Mouse (Mus musculus): ENCODE measurements around the gene 1700001P01Rik. TPM values are rescaled to one million over a fixed set of nuclear protein-coding genes. Genes with fewer than 3 reads are reported as not detected.
A peak's percentile ranks its signal among the peaks of the same experiment; 100 is the strongest.

Gene 1700001P01Rik
- polyA plus RNA-seq, 1 experiment, result 0.22 TPM

DNA sequence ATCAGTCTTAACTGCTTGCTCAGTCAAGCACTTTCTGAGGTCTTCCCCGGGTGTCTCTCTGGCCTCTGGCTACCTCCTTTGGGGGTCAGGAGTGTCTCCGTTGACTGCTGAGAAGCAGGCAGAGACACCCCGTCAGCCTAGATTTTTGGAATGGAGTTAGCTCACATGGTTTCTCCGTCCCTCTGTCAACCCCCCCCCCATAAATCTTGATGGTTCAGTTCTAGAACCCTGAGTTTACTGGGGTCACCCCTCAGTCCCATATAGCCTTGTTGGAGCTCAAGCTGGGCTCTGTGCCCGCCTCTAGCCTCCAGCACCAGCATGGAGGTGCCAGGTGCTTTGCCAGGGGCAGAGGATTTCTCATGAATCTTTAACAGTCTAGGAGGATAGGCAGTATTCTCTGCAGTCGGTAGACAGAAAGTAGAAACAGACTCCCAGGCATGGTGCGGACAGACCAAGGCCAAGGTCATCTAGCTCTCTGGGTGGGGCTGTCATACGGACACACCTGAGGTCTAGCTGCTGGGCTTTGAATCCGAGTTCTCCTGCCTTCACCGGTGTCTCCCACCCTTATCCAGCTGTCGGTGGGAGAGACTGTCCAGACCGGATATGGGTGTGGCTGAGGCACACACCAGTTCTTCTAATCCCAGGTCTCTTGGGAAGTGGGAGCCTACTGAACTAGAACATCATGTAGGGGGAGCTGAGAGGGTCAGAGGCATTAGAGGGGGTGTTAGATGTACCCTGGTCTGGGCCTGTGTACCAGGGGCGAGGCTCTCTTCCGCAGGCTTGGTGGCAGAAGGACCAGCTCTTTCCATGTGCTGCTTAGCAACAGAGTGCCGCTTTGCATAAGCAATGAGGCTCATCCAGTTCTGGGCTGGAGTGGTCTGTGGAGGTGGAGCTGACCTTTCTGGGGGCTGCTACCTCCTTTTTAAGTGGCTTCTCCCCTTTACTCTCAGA is 30.2 kb upstream of the 1700001P01Rik start:
- WGBS, result 25% methylated on average over 15 of the region's 15 CpGs
- Histone ChIP-seq H3K4me1 (ENCODE audit: control insufficient read depth, insufficient read depth, low read length) (peaks cover 64% of the 10 kb centered on the region), H3K4me3 (replicated peaks; ENCODE audit: extremely low read depth, low read depth, low read length) (no peak overlapping the region)
- DNase-seq, result no peak
- TF ChIP-seq POLR2A (IDR thresholded peaks at IDR 0.05; ENCODE audit: borderline replicate concordance, extremely low read depth, low read depth, low read length) (no peak), CTCF (IDR thresholded peaks at IDR 0.05; ENCODE audit: insufficient read depth, low read length) (no peak)

GRCm38 (mm10) chr11:97804841-97805661 is 29.3 kb upstream of the 1700001P01Rik start:
- WGBS, result 18% methylated on average over 9 of the region's 9 CpGs
- Histone ChIP-seq H3K4me3 (replicated peaks; ENCODE audit: extremely low read depth, low read depth, low read length) (no peak overlapping the region), H3K4me1 (ENCODE audit: control insufficient read depth, insufficient read depth, low read length) (peaks cover 59% of the 10 kb centered on the region)
- TF ChIP-seq CTCF (IDR thresholded peaks at IDR 0.05; ENCODE audit: insufficient read depth, low read length) (no peak), POLR2A (IDR thresholded peaks at IDR 0.05; ENCODE audit: borderline replicate concordance, extremely low read depth, low read depth, low read length) (no peak)
- DNase-seq, result no peak

DNA sequence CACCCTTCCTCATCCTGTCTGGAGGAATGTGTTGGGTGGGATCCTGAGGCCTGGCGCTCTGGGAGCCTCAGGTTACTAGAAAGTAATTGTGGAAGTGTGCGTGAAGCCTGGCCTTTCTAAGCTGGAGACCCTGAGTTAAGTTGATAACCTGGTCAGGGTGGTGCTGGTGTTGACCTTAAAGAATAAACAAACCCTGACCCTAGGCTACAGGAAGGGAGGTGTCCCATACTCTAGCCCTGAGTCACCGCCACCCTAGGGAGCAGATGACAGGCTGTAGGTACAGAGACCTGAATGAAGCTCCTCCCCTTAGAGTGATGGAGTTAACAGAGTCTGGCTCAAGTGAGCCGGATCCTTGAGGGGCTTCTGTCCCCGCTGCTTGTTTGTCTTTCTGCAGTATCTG is 28.1 kb upstream of the 1700001P01Rik start:
- Histone ChIP-seq H3K4me3 (replicated peaks; ENCODE audit: extremely low read depth, low read depth, low read length) (no peak overlapping the region), H3K4me1 (ENCODE audit: control insufficient read depth, insufficient read depth, low read length) (peaks cover 48% of the 10 kb centered on the region)
- no peak for DNase-seq
- TF ChIP-seq POLR2A (IDR thresholded peaks at IDR 0.05; ENCODE audit: borderline replicate concordance, extremely low read depth, low read depth, low read length), result no peak
- no peak for TF ChIP-seq CTCF (IDR thresholded peaks at IDR 0.05; ENCODE audit: insufficient read depth, low read length)
- 44% methylated on average over 5 of the region's 5 CpGs for WGBS

DNA sequence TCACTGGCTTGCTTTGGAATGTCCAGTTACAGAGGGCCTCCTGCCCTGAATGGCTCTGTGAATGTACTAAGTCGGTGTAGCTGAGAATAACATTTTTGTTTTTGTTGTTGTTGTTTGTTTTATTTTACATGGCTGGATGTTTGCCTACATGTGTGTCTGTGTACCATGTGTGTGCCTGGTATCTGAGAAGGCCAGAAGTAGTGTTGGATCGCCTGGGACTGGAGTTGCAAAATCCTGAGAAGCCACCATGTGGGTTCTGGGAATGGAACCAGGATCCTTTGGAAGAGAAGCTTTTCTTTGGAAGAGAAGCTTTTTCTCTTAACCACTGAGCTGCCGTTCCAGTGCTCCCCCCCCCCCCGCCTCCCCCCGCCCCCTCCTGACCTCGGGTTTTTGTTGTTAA is 26.8 kb upstream of the 1700001P01Rik start:
- no peak for DNase-seq
- 43% methylated on average over 6 of the region's 6 CpGs for WGBS
- Histone ChIP-seq H3K4me1 (ENCODE audit: control insufficient read depth, insufficient read depth, low read length) (peaks cover 35% of the 10 kb centered on the region), H3K4me3 (replicated peaks; ENCODE audit: extremely low read depth, low read depth, low read length) (no peak overlapping the region)
- TF ChIP-seq CTCF (IDR thresholded peaks at IDR 0.05; ENCODE audit: insufficient read depth, low read length) (no peak), POLR2A (IDR thresholded peaks at IDR 0.05; ENCODE audit: borderline replicate concordance, extremely low read depth, low read depth, low read length) (no peak)

DNA sequence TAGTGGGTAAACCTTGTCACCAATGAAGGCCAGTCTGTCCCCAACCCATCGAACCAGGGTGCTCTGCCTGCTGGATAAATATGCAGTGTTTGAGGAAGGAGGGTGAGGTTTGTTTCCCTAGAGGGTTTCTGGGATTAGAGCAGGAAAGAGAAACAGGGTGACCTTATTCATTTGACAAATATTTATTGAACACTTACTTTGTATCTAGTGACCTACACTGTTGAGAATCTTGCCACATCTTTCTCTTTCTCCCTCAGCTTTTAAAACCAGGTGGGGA is 26.4 kb upstream of the 1700001P01Rik start:
- Histone ChIP-seq H3K4me1 (ENCODE audit: control insufficient read depth, insufficient read depth, low read length) (peaks cover 35% of the 10 kb centered on the region), H3K4me3 (replicated peaks; ENCODE audit: extremely low read depth, low read depth, low read length) (no peak overlapping the region)
- DNase-seq, result no peak
- 13% methylated on average over 1 of the region's 1 CpGs for WGBS
- TF ChIP-seq POLR2A (IDR thresholded peaks at IDR 0.05; ENCODE audit: borderline replicate concordance, extremely low read depth, low read depth, low read length), result no peak
- no peak for TF ChIP-seq CTCF (IDR thresholded peaks at IDR 0.05; ENCODE audit: insufficient read depth, low read length)

DNA sequence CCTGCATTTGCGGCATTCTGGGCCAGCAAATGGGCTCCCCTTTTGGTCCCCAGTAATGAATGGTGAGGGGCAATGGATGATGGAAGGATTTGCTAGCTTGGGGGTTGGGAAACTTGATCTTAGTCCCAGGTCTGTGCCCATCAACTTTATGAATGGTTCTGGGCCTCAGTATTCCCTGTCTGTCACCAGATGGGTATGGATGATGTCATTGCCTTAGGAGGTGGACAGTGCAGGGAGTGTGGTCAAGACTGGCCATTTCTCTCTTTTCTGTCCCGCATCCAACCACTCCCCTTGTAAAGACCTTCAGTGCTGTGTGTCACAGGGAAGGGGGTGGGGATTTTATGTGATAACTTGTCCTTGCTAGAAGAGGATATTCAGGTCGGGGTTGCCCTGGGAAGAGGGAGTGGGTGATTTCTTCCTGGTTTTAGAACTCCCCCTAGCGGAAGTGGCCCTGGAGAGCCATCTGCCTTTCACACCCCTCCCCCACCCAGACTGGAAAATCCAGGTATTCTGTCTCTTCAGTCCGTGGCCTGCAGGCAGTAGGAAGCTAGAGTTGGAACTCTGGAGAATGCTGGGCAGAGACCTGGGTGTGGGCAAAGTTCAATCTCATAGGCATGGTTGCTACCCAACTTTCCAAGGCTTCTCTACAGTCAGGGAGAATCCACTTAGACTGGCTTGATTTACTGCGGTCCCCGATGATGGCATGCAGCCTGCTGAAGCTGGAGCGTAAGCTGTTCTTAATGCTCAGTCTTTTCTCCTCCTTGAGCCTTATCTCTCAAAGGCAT is 25.9 kb upstream of the 1700001P01Rik start:
- 24% methylated on average over 8 of the region's 8 CpGs for WGBS
- Histone ChIP-seq H3K4me3 (replicated peaks; ENCODE audit: extremely low read depth, low read depth, low read length) (peak overlapping the region; percentile 11), H3K4me1 (ENCODE audit: control insufficient read depth, insufficient read depth, low read length) (peaks cover 35% of the 10 kb centered on the region)
- TF ChIP-seq CTCF (IDR thresholded peaks at IDR 0.05; ENCODE audit: insufficient read depth, low read length) (no peak), POLR2A (IDR thresholded peaks at IDR 0.05; ENCODE audit: borderline replicate concordance, extremely low read depth, low read depth, low read length) (no peak)
- DNase-seq, result peak; percentile 55

DNA sequence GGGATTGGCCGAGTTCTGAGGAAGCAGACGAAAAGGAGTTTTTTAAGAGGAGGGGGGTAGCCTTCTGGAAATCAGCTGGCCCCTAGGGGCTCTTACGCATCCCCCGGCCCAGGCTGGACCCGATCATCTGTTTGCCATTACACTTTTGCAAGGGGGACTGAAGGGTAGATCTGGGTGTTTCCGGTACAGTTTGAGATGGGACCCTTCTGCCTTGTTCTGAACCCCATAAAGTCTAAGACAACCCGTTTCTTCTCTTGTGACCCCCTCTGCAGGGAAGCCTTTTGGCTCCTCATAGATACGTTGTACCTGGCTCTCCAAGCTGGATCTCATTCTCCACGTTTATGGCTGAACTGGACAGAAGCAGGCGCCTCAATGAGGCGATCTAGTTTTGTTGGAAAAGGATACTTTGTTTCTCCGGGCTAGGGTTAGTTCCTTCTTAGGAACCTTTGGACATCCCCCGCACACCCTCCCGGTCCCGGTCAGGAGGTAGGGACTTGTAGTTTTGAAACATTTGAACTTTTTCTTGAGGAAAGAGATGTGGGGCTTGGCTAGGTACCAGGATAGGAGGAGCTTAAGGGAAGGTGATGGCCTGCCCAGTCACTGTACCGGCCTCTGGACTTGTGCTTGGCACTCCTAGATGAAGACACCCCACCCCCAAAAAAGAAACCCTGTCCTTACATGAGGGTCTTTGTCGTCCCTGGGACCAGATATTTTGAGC is 25.1 kb upstream of the 1700001P01Rik start:
- DNase-seq, result peak; percentile 44
- no peak for TF ChIP-seq POLR2A (IDR thresholded peaks at IDR 0.05; ENCODE audit: borderline replicate concordance, extremely low read depth, low read depth, low read length)
- TF ChIP-seq CTCF (IDR thresholded peaks at IDR 0.05; ENCODE audit: insufficient read depth, low read length), result no peak
- Histone ChIP-seq H3K4me3 (replicated peaks; ENCODE audit: extremely low read depth, low read depth, low read length) (peak overlapping the region; percentile 99), H3K4me1 (ENCODE audit: control insufficient read depth, insufficient read depth, low read length) (peaks cover 28% of the 10 kb centered on the region)
- 3% methylated on average over 17 of the region's 17 CpGs for WGBS

GRCm38 (mm10) chr11:97799994-97800690 is 24.4 kb upstream of the 1700001P01Rik start:
- WGBS, result 0% methylated on average over 33 of the region's 43 CpGs
- TF ChIP-seq CTCF (IDR thresholded peaks at IDR 0.05; ENCODE audit: insufficient read depth, low read length) (no peak), POLR2A (IDR thresholded peaks at IDR 0.05; ENCODE audit: borderline replicate concordance, extremely low read depth, low read depth, low read length) (peak; percentile 71; the same call in 1 of the 2 replicates)
- Histone ChIP-seq H3K4me3 (replicated peaks; ENCODE audit: extremely low read depth, low read depth, low read length) (peak overlapping the region; percentile 99), H3K4me1 (ENCODE audit: control insufficient read depth, insufficient read depth, low read length) (peaks cover 21% of the 10 kb centered on the region)
- no peak for DNase-seq
